Mouse (Mus musculus): ENCODE measurements around the gene Slc6a21. TPM values are rescaled to one million over a fixed set of nuclear protein-coding genes. Genes with fewer than 3 reads are reported as not detected.
"Not testable (repeated sequence)": the region's sequence is repeated elsewhere in the genome, so short reads cannot be mapped to it uniquely, and the experiment has no call there.

The Slc6a21 gene
- polyA plus RNA-seq, 1 experiment from 2014 or later = not detected

DNA sequence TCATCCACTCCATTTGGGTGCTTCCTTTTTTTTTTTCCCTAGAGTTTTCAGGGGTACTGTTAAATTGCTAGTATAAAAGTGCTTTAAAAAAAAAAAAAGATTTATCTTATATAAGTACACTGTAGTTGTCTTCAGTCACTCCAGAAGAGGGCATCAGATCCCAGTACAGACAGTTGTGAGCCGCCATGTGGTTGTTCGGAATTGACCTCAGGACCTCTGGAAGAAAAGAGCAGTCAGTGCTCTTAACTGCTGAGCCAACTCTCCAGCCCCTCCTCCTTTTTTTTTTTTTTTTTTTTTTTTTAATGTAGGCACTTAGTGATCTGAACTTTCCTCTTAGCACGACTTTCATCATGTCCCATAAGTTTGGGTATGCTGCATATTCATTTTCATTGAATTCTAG, 29.6 kb upstream of the Slc6a21 start:
- no peaks in the 10 kb centered on the region for H3K27me3 ChIP-seq (ENCODE audit: control insufficient read depth, insufficient read depth, low read length)
- H3K9ac ChIP-seq = no peak overlapping the region
- DNase-seq (ENCODE audit: low spot score) (no peak), ATAC-seq (ENCODE audit: low FRiP score) (no peak)
- WGBS = 45% methylated on average over 3 of the region's 3 CpGs
- H3K9me3 ChIP-seq (ENCODE audit: control insufficient read depth, low read length) = no peaks in the 10 kb centered on the region
- no peaks in the 10 kb centered on the region for H3K36me3 ChIP-seq (replicated peaks; ENCODE audit: control insufficient read depth, insufficient read depth)
- H3K27ac ChIP-seq = no peak overlapping the region
- no peak overlapping the region for H3K4me3 ChIP-seq (replicated peaks; ENCODE audit: low read length)
- H3K4me1 ChIP-seq (replicated peaks; ENCODE audit: control insufficient read depth, insufficient read depth, low read length) = no peaks in the 10 kb centered on the region
- H3K4me2 ChIP-seq (replicated peaks) = no peak overlapping the region

DNA sequence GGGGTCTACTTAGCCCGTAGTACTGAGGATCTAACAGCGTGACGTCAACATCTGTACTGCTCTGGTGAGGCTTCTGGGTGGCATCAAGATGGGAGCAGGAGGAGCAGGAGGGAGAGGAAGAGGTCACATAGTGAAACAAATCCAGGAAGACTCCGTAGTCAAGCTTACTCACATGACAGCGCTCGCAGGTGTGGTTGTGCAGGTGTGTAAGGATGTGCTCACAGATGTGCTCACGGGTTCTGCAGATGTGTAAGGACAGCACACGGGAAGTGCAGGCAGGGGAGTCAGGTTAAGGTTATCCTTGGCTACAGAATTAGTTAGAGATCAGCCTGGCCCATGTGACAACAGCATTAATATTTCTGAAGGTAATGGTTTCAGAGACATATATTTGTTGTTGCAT, 23.5 kb upstream of the Slc6a21 start:
- H3K27ac ChIP-seq = no peak overlapping the region
- no peak overlapping the region for H3K4me2 ChIP-seq (replicated peaks)
- no peak overlapping the region for H3K4me3 ChIP-seq (replicated peaks; ENCODE audit: low read length)
- H3K27me3 ChIP-seq (ENCODE audit: control insufficient read depth, insufficient read depth, low read length) = no peaks in the 10 kb centered on the region
- 91% methylated on average over 8 of the region's 8 CpGs for WGBS
- H3K36me3 ChIP-seq (replicated peaks; ENCODE audit: control insufficient read depth, insufficient read depth) = no peaks in the 10 kb centered on the region
- H3K9ac ChIP-seq = no peak overlapping the region
- DNase-seq (ENCODE audit: low spot score) (no peak), ATAC-seq (ENCODE audit: low FRiP score) (no peak)
- H3K4me1 ChIP-seq (replicated peaks; ENCODE audit: control insufficient read depth, insufficient read depth, low read length) = no peaks in the 10 kb centered on the region
- H3K9me3 ChIP-seq (ENCODE audit: control insufficient read depth, low read length) = no peaks in the 10 kb centered on the region

DNA sequence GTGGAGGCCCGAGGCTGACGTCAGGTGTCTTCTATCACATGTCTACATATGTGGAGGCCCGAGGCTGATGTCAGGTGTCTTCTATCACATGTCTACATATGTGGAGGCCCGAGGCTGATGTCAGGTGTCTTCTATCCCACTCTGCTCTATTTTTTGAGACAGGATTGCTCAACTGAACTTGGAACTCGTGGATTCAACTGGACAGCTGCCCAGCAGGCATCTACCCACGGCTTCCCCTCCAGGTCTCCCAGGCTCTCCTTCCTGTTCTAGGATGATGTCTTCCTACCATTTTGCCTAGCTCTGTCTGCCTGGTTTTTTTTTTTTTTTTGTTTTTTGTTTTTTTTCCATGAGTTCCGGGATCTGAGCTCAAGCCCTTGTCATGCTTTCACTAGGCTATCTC, 21.5 kb upstream of the Slc6a21 start:
- ATAC-seq (ENCODE audit: low FRiP score); H3K9me3 ChIP-seq (ENCODE audit: control insufficient read depth, low read length); H3K4me2 ChIP-seq (replicated peaks); H3K4me1 ChIP-seq (replicated peaks; ENCODE audit: control insufficient read depth, insufficient read depth, low read length); DNase-seq (ENCODE audit: low spot score); H3K9ac ChIP-seq; H3K4me3 ChIP-seq (replicated peaks; ENCODE audit: low read length); H3K36me3 ChIP-seq (replicated peaks; ENCODE audit: control insufficient read depth, insufficient read depth); H3K27ac ChIP-seq; H3K27me3 ChIP-seq (ENCODE audit: control insufficient read depth, insufficient read depth, low read length): not testable (repeated sequence)
- 82% methylated on average over 5 of the region's 7 CpGs for WGBS

DNA sequence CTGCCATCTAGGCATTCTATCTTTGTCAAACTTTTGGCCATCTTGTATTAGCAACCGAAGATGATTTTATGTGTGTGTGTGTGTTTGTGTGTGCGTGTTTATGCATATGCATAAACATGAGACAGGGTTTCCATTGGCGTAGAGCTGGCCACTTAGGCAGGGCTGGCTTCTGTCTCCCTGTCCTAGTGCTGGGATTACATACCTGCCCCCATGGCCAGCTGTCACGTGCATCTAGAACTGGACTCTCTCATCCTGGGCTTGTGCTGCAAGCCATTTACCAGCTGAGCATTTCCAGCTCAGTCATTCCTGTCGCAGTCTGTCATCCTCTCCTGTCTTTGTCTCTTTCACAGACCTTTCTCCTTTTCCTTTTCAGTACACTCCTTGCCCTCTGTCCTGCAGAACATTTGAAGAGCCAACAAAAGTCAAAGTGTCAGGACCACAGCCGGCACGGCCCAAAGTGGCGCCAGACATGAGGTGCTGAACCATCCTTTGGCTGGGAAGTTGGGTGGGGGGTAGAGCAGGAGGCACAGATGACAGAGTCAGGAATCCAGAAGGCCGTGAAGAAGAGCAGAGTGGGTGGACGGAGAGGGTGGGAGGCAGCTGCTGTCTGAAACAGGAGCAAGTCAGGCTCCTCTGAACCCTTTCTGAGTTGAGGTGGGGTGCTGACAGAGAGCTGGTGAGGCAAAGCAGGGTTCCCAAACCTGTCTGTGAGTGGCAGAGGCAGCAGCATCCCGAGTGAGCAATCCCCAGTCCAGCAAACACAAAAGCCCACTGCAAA, 20.1 kb upstream of the Slc6a21 start:
- Histone ChIP-seq H3K4me2 (replicated peaks) (no peak overlapping the region), H3K27me3 (ENCODE audit: control insufficient read depth, insufficient read depth, low read length) (no peaks in the 10 kb centered on the region), H3K9me3 (ENCODE audit: control insufficient read depth, low read length) (no peaks in the 10 kb centered on the region), H3K4me3 (replicated peaks; ENCODE audit: low read length) (no peak overlapping the region), H3K9ac (no peak overlapping the region), H3K27ac (no peak overlapping the region), H3K36me3 (replicated peaks; ENCODE audit: control insufficient read depth, insufficient read depth) (no peaks in the 10 kb centered on the region), H3K4me1 (replicated peaks; ENCODE audit: control insufficient read depth, insufficient read depth, low read length) (no peaks in the 10 kb centered on the region)
- WGBS = 60% methylated on average over 11 of the region's 11 CpGs
- ATAC-seq (ENCODE audit: low FRiP score) (no peak), DNase-seq (ENCODE audit: low spot score) (no peak)

DNA sequence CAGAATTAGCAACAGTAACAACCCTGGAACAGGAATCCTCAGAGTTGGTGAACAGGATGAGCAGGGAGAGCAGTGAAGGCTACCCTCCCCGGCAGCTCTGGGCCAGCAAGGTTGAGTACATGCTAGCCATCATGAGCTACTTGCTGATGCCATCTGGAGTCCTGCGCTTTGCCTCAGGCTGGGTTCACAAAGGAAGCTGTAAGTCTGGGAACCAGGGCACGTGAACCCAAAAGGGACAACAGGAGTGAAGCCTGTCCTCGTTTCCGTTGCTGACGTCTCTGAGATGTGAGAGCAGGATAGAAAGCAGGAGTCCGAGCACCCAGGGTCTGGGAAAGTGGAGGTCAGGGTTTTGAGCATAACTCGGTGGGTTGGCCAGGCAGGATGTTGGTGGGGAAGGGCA, 18.0 kb upstream of the Slc6a21 start:
- no peak for ATAC-seq (ENCODE audit: low FRiP score)
- WGBS = 84% methylated on average over 8 of the region's 8 CpGs

DNA sequence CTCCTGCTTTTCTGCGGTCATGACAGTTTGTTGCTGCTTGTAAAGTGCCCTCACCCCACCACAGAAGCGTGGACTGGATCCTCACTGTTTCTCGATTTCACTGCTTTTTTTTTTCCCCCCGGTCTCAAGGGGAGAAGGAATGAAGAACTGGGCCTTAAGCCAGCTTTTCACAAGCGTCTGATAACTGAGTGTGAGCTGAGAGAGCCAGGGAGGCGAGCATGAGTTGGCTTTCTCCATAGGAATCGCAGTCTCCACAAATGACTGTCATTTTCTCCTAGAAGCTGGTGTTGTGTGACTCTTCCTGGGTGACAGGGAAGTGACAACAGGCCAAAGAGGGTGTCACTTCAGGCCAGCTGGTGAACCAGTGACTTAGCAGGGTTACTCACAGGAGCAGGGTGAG, 15.0 kb upstream of the Slc6a21 start:
- H3K27ac ChIP-seq = no peak overlapping the region
- WGBS = 65% methylated on average over 7 of the region's 7 CpGs
- no peaks in the 10 kb centered on the region for H3K36me3 ChIP-seq (replicated peaks; ENCODE audit: control insufficient read depth, insufficient read depth)
- no peaks in the 10 kb centered on the region for H3K4me1 ChIP-seq (replicated peaks; ENCODE audit: control insufficient read depth, insufficient read depth, low read length)
- no peaks in the 10 kb centered on the region for H3K27me3 ChIP-seq (ENCODE audit: control insufficient read depth, insufficient read depth, low read length)
- no peak for DNase-seq (ENCODE audit: low spot score)
- no peak overlapping the region for H3K4me3 ChIP-seq (replicated peaks; ENCODE audit: low read length)
- H3K4me2 ChIP-seq (replicated peaks) = no peak overlapping the region
- no peak overlapping the region for H3K9ac ChIP-seq
- no peak for ATAC-seq (ENCODE audit: low FRiP score)
- H3K9me3 ChIP-seq (ENCODE audit: control insufficient read depth, low read length) = no peaks in the 10 kb centered on the region

More for the DNA sequence above, 18.0 kb upstream of the Slc6a21 start:
- no peak overlapping the region for H3K9ac ChIP-seq
- H3K27me3 ChIP-seq (ENCODE audit: control insufficient read depth, insufficient read depth, low read length) = no peaks in the 10 kb centered on the region
- no peaks in the 10 kb centered on the region for H3K9me3 ChIP-seq (ENCODE audit: control insufficient read depth, low read length)
- H3K4me1 ChIP-seq (replicated peaks; ENCODE audit: control insufficient read depth, insufficient read depth, low read length) = no peaks in the 10 kb centered on the region
- no peak for DNase-seq (ENCODE audit: low spot score)
- no peak overlapping the region for H3K4me2 ChIP-seq (replicated peaks)
- no peak overlapping the region for H3K4me3 ChIP-seq (replicated peaks; ENCODE audit: low read length)
- H3K36me3 ChIP-seq (replicated peaks; ENCODE audit: control insufficient read depth, insufficient read depth) = no peaks in the 10 kb centered on the region
- no peak overlapping the region for H3K27ac ChIP-seq

DNA sequence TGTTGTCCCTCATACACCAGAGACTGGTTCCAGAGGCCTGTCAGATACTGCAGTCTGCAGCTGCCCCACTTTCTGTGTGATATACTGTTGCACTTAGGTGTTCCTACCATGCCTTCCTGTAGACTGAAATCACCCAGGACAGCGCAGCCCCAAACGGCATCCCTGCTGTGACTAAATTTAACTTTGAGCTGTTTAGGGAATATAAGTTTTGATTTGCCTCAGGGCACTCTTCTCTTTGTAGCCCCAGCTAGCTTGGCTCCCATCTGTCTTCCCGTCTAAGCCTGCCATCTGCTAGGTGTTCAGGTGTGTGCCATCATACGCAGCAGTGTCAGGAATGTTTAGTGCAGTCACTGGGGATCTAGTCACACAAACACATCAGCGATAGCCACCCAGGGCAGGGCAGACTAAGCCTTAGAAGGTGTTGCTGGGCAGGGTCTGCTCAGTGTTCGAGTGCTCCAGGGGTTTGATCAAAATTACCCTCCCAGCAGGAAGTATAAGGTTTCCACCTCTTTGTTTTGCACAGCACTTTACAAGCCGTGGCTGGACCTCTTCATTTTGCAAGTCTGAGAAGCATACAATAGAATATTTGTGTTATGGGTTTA, 14.2 kb upstream of the Slc6a21 start:
- H3K27me3 ChIP-seq (ENCODE audit: control insufficient read depth, insufficient read depth, low read length) = no peaks in the 10 kb centered on the region
- no peaks in the 10 kb centered on the region for H3K4me1 ChIP-seq (replicated peaks; ENCODE audit: control insufficient read depth, insufficient read depth, low read length)
- no peaks in the 10 kb centered on the region for H3K36me3 ChIP-seq (replicated peaks; ENCODE audit: control insufficient read depth, insufficient read depth)
- no peak overlapping the region for H3K4me2 ChIP-seq (replicated peaks)
- no peak overlapping the region for H3K4me3 ChIP-seq (replicated peaks; ENCODE audit: low read length)
- 67% methylated on average over 7 of the region's 7 CpGs for WGBS
- no peak overlapping the region for H3K27ac ChIP-seq
- ATAC-seq (ENCODE audit: low FRiP score) (no peak), DNase-seq (ENCODE audit: low spot score) (no peak)
- H3K9ac ChIP-seq = no peak overlapping the region
- H3K9me3 ChIP-seq (ENCODE audit: control insufficient read depth, low read length) = no peaks in the 10 kb centered on the region

DNA sequence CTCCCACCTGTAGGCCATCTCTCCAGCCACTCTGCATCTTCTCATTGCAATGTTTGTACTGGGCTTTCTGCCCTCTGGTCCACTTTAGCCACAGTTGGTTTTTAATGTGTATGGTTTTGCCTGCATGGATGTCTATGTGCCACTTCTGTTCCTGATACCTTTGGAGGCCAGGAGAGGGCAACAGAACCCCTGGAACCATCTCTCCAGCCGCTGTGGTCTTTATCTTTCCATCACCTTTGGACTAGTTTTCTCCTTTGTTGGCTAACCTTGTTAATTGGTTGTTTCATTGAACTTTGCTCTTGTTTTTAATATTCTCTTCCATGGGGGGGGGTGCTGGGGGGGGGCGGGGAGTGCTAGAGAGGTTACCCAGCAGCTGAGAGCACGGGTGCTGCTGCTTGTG, 13.0 kb upstream of the Slc6a21 start:
- no peaks in the 10 kb centered on the region for H3K36me3 ChIP-seq (replicated peaks; ENCODE audit: control insufficient read depth, insufficient read depth)
- H3K27ac ChIP-seq = no peak overlapping the region
- no peak overlapping the region for H3K4me3 ChIP-seq (replicated peaks; ENCODE audit: low read length)
- whole genome bisulfite sequencing = 79% methylated on average over 3 of the region's 3 CpGs
- no peak overlapping the region for H3K9ac ChIP-seq
- no peak overlapping the region for H3K4me2 ChIP-seq (replicated peaks)
- no peaks in the 10 kb centered on the region for H3K9me3 ChIP-seq (ENCODE audit: control insufficient read depth, low read length)
- ATAC-seq (ENCODE audit: low FRiP score) (no peak), DNase-seq (ENCODE audit: low spot score) (no peak)
- H3K27me3 ChIP-seq (ENCODE audit: control insufficient read depth, insufficient read depth, low read length) = no peaks in the 10 kb centered on the region
- H3K4me1 ChIP-seq (replicated peaks; ENCODE audit: control insufficient read depth, insufficient read depth, low read length) = no peaks in the 10 kb centered on the region

DNA sequence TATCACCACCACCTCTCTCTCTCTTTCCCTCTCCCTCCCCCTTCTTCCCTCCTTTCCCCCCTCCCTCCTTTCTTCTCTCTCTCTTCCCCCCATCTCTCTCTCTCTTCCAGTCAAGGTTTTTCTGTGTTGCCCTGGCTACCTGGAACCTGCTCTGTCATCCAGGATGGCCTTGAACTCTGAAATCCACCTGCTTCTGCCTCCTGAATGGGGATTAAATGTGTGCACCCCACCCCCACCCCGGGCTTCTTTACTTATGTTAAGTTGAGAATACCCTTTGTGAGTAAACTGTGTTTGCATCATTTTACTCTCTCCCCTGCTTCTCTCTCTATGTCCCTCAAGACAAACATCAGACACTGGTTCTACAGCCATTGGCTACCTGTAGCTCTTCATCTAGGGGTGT, 11.8 kb upstream of the Slc6a21 start:
- WGBS = 94% methylated on average over 1 of the region's 1 CpGs
- no peak for DNase-seq (ENCODE audit: low spot score)
- H3K9ac ChIP-seq = no peak overlapping the region
- H3K4me3 ChIP-seq (replicated peaks; ENCODE audit: low read length) = no peak overlapping the region
- no peak overlapping the region for H3K27ac ChIP-seq
- H3K27me3 ChIP-seq (ENCODE audit: control insufficient read depth, insufficient read depth, low read length) = no peaks in the 10 kb centered on the region
- ATAC-seq (ENCODE audit: low FRiP score) = no peak
- H3K4me2 ChIP-seq (replicated peaks) = no peak overlapping the region
- no peaks in the 10 kb centered on the region for H3K4me1 ChIP-seq (replicated peaks; ENCODE audit: control insufficient read depth, insufficient read depth, low read length)
- no peaks in the 10 kb centered on the region for H3K9me3 ChIP-seq (ENCODE audit: control insufficient read depth, low read length)
- H3K36me3 ChIP-seq (replicated peaks; ENCODE audit: control insufficient read depth, insufficient read depth) = no peaks in the 10 kb centered on the region
